Mouse (Mus musculus) thymus, adult 2 months (tissue): Measurements from ENCODE around the gene Dnah14. TPM values are rescaled to one million over a fixed set of nuclear protein-coding genes. Genes with fewer than 3 reads are reported as not detected.
"Not testable (repeated sequence)": the region's sequence is repeated elsewhere in the genome, so short reads cannot be mapped to it uniquely, and the experiment has no call there.

Source experiments
- DNase-seq: peaks from one replicate; pipeline ENCODE4 v3.0.0; 2021
- H3K27ac ChIP-seq: fragments of 200-500 bp; 2 replicates; pipeline ENCODE4 v1.5.1; 2012; ENCODE audit warnings: low read length, control low read depth; ENCODE audit not compliant: control insufficient read depth, insufficient read depth
- H3K27me3 ChIP-seq: fragments of 200-500 bp; 2 replicates; pipeline ENCODE4 v1.6.1; 2012; ENCODE audit warnings: mild to moderate bottlenecking, low read length, moderate library complexity, mixed read lengths; ENCODE audit not compliant: control insufficient read depth, insufficient read depth
- H3K36me3 ChIP-seq: fragments of 200-500 bp; 2 replicates; pipeline ENCODE4 v1.6.1; 2012; ENCODE audit warnings: mild to moderate bottlenecking, low read length, moderate library complexity; ENCODE audit not compliant: control insufficient read depth, insufficient read depth
- H3K4me1 ChIP-seq: fragments of 200-500 bp; replicated peaks from 2 replicates; pipeline ENCODE4 v1.6.1; 2012; ENCODE audit warnings: low read length; ENCODE audit not compliant: control insufficient read depth, insufficient read depth
- H3K4me3 ChIP-seq: fragments of 200-500 bp; 2 replicates; pipeline ENCODE4 v1.5.1; 2012; ENCODE audit warnings: mild to moderate bottlenecking, low read length, control low read depth, moderate library complexity; ENCODE audit not compliant: control insufficient read depth, insufficient read depth
- CTCF ChIP-seq: fragments of 200-500 bp; IDR thresholded peaks from 2 replicates; pipeline ENCODE4 v1.5.1; 2012; ENCODE audit warnings: mild to moderate bottlenecking, control low read depth, low read length, moderate library complexity, borderline replicate concordance; ENCODE audit not compliant: control insufficient read depth, poor library complexity, insufficient read depth; ENCODE audit errors: extremely low read depth
- POLR2A ChIP-seq: fragments of 200-500 bp; IDR thresholded peaks from 2 replicates; pipeline ENCODE4 v1.6.1; 2012; ENCODE audit warnings: mild to moderate bottlenecking, low read length, control low read depth, moderate library complexity; ENCODE audit not compliant: control insufficient read depth, poor library complexity, insufficient read depth; ENCODE audit errors: extremely low read depth
- whole genome bisulfite sequencing: fragments of 180-500 bp; shearing (Covaris S2); methylation state at CpG from one replicate; pipeline ENCODE4 v1.1.7; 2018; 5-methylcytosine and 5-hydroxymethylcytosine counted together
- polyA plus RNA-seq: library from polyadenylated mRNA; depleted of rRNA; stranded (reverse); fragments of >200 nt; gene quantifications from 2 replicates; pipeline ENCODE4 v1.2.3, GENCODE M21; 2012

Gene Dnah14
- polyA plus RNA-seq, 1 experiment, result 0.09 TPM

DNA sequence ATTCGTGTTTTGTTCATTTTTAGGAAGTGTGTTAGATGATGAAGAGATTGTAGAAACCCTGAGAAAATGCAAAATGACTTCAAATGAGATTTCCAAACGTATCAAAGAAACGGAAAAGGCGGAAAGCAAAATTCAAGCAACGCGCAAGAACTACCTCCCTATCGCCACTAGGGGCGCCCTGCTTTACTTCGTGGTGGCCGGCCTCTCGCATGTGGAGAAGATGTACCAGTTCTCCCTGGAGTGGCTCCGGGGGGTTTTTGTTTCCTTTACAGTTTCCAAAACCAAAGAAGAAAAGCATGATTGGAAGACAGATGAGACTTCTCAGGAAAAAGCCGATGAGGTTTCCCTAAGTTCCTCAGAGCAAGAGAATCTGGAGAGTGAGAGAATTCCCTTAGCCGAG, 193.0 kb downstream of the Dnah14 start:
- Histone ChIP-seq H3K36me3 (no peaks in the 10 kb centered on the region), H3K4me1 (no peaks in the 10 kb centered on the region), H3K27me3 (no peaks in the 10 kb centered on the region), H3K27ac (no peak overlapping the region), H3K4me3 (no peak overlapping the region)
- DNase-seq, result peak; percentile 4
- WGBS, result 79% methylated on average over 14 of the region's 14 CpGs
- TF ChIP-seq POLR2A, result no peak
- TF ChIP-seq CTCF, result 0 out of 2 replicates have a peak, but pooled peaks have one; percentile 54

DNA sequence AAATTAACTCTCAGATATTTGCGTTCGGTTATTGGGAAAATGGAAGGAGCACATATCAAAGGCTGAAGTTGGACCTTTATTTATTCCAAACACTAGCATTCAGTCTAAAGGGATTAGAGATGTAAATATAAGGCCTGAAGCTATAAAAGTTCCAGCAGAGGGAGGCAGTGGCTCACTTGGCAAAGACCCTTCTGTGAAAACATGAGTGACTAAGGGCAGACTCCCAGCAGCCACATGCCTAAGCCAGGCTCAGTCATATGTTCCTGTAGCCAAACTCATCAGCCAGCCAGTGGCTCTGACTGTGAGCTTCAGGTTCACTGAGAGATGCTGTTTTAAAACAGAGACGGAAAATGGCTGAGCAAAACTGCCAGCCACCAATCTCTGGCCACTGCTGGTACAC, 195.5 kb downstream of the Dnah14 start:
- no peaks in the 10 kb centered on the region for H3K27me3 ChIP-seq
- no peaks in the 10 kb centered on the region for H3K4me1 ChIP-seq
- DNase-seq, result no peak
- TF ChIP-seq POLR2A, result no peak
- TF ChIP-seq CTCF, result no peak
- H3K27ac ChIP-seq, result no peak overlapping the region
- H3K4me3 ChIP-seq, result no peak overlapping the region
- H3K36me3 ChIP-seq, result no peaks in the 10 kb centered on the region
- WGBS, result 98% methylated on average over 3 of the region's 3 CpGs

DNA sequence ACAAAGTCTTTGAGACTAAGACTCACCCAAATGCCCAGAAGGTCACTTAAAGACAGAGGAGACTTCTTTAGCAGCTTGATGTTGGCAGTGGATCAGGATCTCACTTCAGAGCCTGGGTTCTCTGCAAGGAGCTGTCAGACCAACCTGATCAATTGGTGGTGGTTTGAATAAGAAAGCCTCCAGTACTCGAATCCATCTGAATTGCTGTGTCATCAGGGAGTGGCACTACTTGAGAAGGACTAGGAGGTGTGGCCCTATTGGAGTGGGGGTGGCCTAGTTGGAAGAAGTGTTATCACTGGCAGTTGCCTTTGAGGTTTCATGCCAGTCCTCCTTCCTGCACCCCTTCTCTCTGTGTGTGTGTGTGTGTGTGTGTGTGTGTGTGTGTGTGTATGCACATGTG, 200.2 kb downstream of the Dnah14 start:
- TF ChIP-seq POLR2A (no peak), CTCF (no peak)
- H3K27ac ChIP-seq, result no peak overlapping the region
- no peak for DNase-seq
- H3K36me3 ChIP-seq, result no peaks in the 10 kb centered on the region
- no peak overlapping the region for H3K4me3 ChIP-seq
- 87% methylated on average over 1 of the region's 1 CpGs for WGBS
- H3K4me1 ChIP-seq, result no peaks in the 10 kb centered on the region
- no peaks in the 10 kb centered on the region for H3K27me3 ChIP-seq

DNA sequence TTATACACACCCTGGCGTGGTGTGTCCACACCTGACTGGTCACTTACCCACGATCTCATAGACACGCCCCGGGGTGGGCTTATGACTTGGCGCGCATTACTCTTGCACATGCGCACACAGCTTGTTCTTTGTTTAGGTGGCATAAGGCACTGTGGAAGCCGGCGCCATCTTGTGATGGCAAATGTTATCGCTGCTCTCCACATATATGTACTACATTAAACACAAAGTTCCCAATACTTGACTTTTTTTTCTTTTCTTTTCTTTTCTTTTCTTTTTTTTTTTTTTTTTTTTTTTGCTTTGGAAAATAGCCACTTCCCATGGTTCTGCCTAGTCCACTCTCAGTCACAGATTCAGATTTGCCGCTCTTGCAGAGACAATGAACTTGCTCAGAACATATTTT, 206.2 kb downstream of the Dnah14 start:
- not testable (repeated sequence) for H3K36me3 ChIP-seq, H3K27me3 ChIP-seq, H3K4me3 ChIP-seq, H3K4me1 ChIP-seq, H3K27ac ChIP-seq
- DNase-seq, result peak; percentile 10
- 98% methylated on average over 11 of the region's 11 CpGs for WGBS

DNA sequence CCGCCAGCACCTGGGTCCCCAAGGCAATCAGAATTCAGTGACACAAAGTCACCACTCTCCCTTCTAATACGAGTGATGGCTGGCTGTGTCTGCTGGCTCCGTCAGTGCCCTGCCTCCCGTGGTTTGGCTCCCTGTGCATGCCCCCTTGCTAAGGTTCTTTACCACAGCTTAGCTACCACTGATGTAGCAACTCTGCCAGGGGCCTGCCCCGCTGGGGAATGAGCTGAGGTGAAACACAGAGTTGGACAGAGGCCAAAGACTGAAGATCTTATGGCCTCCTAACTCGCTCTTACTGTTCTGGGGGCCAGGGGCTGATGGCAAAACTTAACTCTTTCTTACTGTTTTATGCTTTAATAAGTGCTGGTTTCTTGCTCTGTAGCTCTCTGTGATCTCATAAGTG, 213.6 kb downstream of the Dnah14 start:
- 51% methylated on average over 6 of the region's 6 CpGs for WGBS

DNA sequence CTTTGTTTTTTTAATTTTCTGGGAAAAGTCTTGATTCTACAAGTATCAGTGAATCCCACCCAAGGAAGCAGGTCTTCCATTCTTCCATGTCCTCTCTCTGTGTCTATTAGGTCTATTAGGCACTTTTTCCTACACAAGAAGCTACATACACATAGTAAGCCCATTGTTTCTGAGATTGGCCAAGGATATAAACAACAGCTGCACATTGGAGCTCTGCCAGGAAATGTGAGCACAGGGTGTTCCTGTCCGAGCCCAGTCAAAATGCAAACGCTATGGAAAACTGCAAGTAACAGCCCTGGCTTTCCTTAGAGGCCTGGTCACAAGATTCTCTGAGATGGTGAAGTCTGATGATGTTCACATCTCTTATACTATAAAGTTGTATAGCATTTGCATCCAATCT, 217.2 kb downstream of the Dnah14 start:
- no peaks in the 10 kb centered on the region for H3K4me1 ChIP-seq
- TF ChIP-seq POLR2A (no peak), CTCF (no peak)
- H3K27ac ChIP-seq, result no peak overlapping the region
- no peak for DNase-seq
- 68% methylated on average over 2 of the region's 2 CpGs for WGBS
- H3K27me3 ChIP-seq, result no peaks in the 10 kb centered on the region
- no peaks in the 10 kb centered on the region for H3K36me3 ChIP-seq
- H3K4me3 ChIP-seq, result no peak overlapping the region

More for the DNA sequence above, 213.6 kb downstream of the Dnah14 start:
- Histone ChIP-seq H3K27ac (no peak overlapping the region), H3K4me3 (no peak overlapping the region), H3K27me3 (no peaks in the 10 kb centered on the region), H3K36me3 (no peaks in the 10 kb centered on the region), H3K4me1 (no peaks in the 10 kb centered on the region)
- TF ChIP-seq POLR2A, result no peak
- no peak for TF ChIP-seq CTCF
- no peak for DNase-seq

DNA sequence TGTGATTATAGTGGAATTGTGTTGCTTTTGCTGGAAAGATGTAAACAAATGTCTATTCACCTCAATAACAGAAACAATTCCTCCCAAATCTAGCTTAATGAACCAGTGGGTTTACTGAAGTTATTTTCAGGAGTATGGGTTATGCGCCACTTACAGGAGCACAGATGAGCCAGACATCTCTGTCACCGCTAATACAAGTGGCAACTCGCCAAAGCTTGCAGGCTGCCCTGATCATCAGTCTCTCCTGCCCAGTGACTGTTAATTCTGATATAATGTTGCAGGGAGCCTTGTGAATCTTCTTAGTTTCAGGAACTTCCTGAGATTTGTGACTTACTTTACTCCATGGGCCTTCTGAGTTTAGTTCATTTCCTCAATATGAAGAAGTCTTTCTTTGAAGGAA, 223.6 kb downstream of the Dnah14 start:
- no peak for DNase-seq
- H3K4me3 ChIP-seq, result no peak overlapping the region
- no peaks in the 10 kb centered on the region for H3K27me3 ChIP-seq
- WGBS, result 95% methylated on average over 3 of the region's 3 CpGs
- H3K36me3 ChIP-seq, result no peaks in the 10 kb centered on the region
- H3K4me1 ChIP-seq, result no peaks in the 10 kb centered on the region
- no peak overlapping the region for H3K27ac ChIP-seq
- TF ChIP-seq CTCF (no peak), POLR2A (no peak)
